Mouse (Mus musculus) layer of hippocampus, adult 8-10 months (tissue): ENCODE data around the gene Tet1. TPM values are rescaled to one million over a fixed set of nuclear protein-coding genes. Genes with fewer than 3 reads are reported as not detected.

ENCODE experiments used
- total RNA-seq, 4 experiments: library from RNA; stranded (reverse); gene quantifications; 2 replicates each; pipeline ENCODE4 v1.2.4; 2022

Gene Tet1
- total RNA-seq, 4 experiments from 2014 or later: 12.0 to 15.1 (median 13.7) TPM

Other genes starting within 250 kb of the Tet1 start
- gene Stox1, start 182.9 kb downstream of the Tet1 start, total RNA-seq: 1 to 10 TPM; 2.4 to 3.7 (median 2.5) TPM
- 10 to 100 TPM; 49.1 to 75.0 (median 62.9) TPM for gene Ccar1, start 116.7 kb downstream of the Tet1 start, total RNA-seq
- gene Slc25a16, start 11.6 kb upstream of the Tet1 start, total RNA-seq: 10 to 100 TPM; 36.4 to 40.7 (median 38.9) TPM
- gene Dna2, start 38.0 kb upstream of the Tet1 start, total RNA-seq: 1 to 10 TPM; 1.7 to 2.5 (median 2.1) TPM
- gene Rufy2, start 71.2 kb upstream of the Tet1 start, total RNA-seq: 10 to 100 TPM; 63.4 to 90.3 (median 86.9) TPM
- gene Hnrnph3, start 115.2 kb upstream of the Tet1 start, total RNA-seq: 10 to 100 TPM; 49.0 to 58.9 (median 57.1) TPM
- 1 to 10 TPM; 2.3 to 3.3 (median 2.9) TPM for gene Pbld2, start 115.3 kb upstream of the Tet1 start, total RNA-seq
- gene Pbld1, start 151.2 kb upstream of the Tet1 start, total RNA-seq: under 1 TPM; 0.20 to 0.68 (median 0.49) TPM
- gene Atoh7, start 190.7 kb upstream of the Tet1 start, total RNA-seq: 1 to 10 TPM; 1.4 to 3.5 (median 2.0) TPM